Mouse (Mus musculus): ENCODE results near the gene BC030867.
"Not testable (repeated sequence)": the region's sequence is repeated elsewhere in the genome, so short reads cannot be mapped to it uniquely, and the experiment has no call there.

The BC030867 gene

GRCm38 (mm10) chr11:102249351-102250090 is 839 bp downstream of the BC030867 start:
- DNase-seq (ENCODE audit: extremely low spot score, low read depth, low spot score): no peak

DNA sequence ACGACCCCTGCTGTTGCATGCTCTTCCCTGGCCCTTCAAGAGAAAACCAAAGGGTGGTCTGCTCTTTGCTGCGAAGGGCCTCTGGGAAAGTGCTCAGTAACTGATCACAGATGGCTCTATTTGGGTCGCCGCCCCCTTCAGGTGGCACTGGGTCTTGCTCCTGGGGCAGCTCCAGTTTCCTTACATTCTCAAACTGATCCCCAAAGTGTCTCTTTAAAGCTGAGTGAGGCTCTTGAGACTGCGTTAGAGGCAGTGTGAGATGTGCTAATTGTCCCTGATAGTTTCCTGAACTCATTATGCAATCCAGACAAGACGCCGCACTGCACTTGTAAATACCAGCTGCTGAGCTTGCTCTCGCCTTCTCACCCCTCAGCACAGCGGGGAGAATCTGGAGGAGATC is 8.8 kb downstream of the BC030867 start:
- DNase-seq (ENCODE audit: extremely low spot score, low read depth, low spot score): no peak

GRCm38 (mm10) chr11:102258095-102258494 is 9.4 kb downstream of the BC030867 start:
- no peak for DNase-seq (ENCODE audit: extremely low spot score, low read depth, low spot score)

DNA sequence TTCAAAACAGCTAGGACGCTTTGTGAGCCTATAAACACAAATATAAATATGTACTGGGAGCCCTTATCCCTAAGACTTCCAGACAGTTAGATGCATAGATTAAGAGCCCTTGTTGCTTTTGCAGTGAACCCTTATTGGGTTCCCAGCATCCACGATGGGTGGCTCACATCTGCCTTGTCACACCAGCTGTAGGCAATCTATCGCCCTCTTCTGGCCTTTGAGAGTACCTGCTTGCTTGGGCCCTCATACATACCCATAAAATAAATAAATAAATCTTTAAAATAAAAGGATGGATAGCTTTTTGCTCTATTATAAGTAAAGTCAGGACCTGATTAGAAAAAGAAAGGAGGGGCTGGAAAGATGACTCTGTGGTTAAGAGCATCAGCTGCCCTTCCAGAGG is 9.8 kb downstream of the BC030867 start:
- DNase-seq (ENCODE audit: extremely low spot score, low read depth, low spot score): no peak

DNA sequence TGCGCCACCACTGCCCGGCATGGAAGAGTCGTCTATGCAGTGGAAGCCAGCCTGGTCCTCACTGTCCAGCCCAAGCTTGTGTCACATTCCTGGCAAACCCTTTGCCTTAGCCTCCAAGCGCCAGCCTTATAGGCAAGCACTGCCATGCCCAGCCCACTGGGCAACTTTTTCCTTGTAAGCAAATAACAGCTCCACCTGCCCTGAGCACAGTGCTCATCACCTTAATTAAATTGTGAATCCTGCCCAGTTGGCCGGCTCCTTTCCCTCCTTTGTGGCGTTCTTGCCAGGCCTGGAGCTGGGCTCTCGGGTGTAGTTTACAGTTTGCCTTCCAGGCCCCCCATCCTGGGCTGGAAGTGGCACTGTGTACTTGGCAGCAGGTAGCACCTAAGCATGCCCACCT is 14.5 kb downstream of the BC030867 start:
- no peak for DNase-seq (ENCODE audit: extremely low spot score, low read depth, low spot score)

- DNase-seq (ENCODE audit: extremely low spot score, low read depth, low spot score): no peak
Observed at GRCm38 (mm10) chr11:102265816-102266215, 17.1 kb downstream of the BC030867 start.

GRCm38 (mm10) chr11:102266631-102267355 is 18.1 kb downstream of the BC030867 start:
- no peak for DNase-seq (ENCODE audit: extremely low spot score, low read depth, low spot score)

GRCm38 (mm10) chr11:102267480-102267879 is 18.8 kb downstream of the BC030867 start:
- DNase-seq (ENCODE audit: extremely low spot score, low read depth, low spot score): no peak

GRCm38 (mm10) chr11:102268520-102269244 is 20.0 kb downstream of the BC030867 start, which contains the start of gene Asb16:
TSS of gene Asb16 (plus strand) at chr11:102268743.
- DNase-seq (ENCODE audit: extremely low spot score, low read depth, low spot score): no peak

- no peak for DNase-seq (ENCODE audit: extremely low spot score, low read depth, low spot score)
Observed at GRCm38 (mm10) chr11:102276411-102276915, 27.8 kb downstream of the BC030867 start.

DNA sequence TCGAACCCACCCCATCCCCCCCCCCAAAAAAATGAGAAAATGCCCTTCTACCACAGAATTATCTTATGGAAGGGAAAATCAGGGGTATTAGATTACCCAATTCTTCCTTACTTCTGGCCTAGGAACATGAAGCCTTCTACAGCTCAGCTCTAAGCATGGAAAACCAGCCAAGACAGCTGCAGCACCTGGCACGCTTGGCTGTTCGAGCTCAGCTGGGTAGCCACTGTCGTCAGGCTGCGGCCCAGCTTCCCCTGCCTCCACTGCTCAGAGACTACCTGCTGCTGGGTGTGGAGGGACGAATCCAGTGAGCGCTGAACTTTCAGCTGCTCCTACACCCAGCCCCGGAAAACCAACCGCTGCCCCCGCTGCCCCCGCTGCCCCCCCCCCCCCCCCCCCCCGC is 29.1 kb downstream of the BC030867 start:
- DNase-seq (ENCODE audit: extremely low spot score, low read depth, low spot score): no peak

GRCm38 (mm10) chr11:102279595-102279994 is 30.9 kb downstream of the BC030867 start:
- DNase-seq (ENCODE audit: extremely low spot score, low read depth, low spot score): no peak

- not testable (repeated sequence) for DNase-seq (ENCODE audit: extremely low spot score, low read depth, low spot score)
Observed at GRCm38 (mm10) chr11:102280267-102280666, 31.6 kb downstream of the BC030867 start.

DNA sequence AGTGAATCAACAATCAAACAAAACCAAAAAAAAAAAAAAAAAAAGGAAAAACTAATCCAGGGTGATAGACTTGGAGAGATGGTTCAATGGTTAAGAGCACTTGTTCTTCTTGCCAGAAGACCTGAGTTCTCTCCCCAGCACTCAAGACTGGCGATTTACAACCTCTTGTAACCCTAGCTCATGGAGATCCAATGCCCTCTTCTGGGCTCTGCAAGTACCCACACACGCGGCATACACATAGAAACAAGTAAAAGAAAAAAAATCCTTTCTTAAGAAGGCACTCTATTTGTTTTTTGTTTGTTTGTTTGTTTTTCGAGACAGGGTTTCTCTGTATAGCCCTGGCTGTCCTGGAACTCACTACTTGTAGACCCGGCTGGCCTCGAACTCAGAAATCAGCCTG is 35.2 kb downstream of the BC030867 start:
- no peak for DNase-seq (ENCODE audit: extremely low spot score, low read depth, low spot score)

GRCm38 (mm10) chr11:102284501-102285094 is 35.9 kb downstream of the BC030867 start, which contains the start of gene Tmub2:
TSS of gene Tmub2 (plus strand) at chr11:102284931.
- DNase-seq (ENCODE audit: extremely low spot score, low read depth, low spot score): peak; percentile 99

GRCm38 (mm10) chr11:102285095-102285834 is 36.6 kb downstream of the BC030867 start:
- no peak for DNase-seq (ENCODE audit: extremely low spot score, low read depth, low spot score)

- no peak for DNase-seq (ENCODE audit: extremely low spot score, low read depth, low spot score)
Observed at GRCm38 (mm10) chr11:102287485-102287884, 38.8 kb downstream of the BC030867 start.

DNA sequence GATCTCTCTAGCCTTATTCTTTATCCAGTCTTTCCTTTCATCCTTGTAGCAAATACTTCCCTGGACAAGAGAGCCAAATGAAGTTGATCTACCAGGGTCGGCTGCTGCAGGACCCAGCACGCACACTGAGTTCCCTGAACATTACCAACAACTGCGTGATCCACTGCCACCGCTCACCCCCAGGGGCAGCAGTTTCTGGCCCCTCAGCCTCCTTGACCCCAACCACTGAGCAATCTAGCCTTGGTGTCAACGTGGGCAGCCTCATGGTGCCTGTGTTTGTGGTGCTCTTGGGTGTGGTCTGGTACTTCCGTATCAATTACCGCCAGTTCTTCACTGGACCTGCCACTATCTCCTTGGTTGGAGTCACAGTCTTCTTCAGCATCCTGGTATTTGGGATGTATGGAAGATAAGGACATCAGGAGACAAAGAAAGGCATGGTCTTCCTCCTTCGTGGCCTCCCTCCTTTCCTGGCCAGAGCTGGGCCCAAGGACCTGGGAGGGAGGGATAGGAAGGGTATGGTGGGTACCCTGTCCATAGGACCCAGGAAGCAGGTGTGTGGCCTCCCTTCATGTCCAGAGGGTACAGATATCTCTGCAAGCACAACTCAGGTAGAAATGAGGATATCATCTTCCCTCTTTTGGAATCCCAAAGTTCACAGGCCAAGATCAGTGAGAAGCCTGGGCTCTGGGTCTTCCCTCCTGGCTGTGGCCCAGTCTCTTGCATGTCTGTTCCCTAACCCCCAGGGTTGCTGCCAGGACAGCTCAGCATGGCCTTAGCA is 39.5 kb downstream of the BC030867 start:
- no peak for DNase-seq (ENCODE audit: extremely low spot score, low read depth, low spot score)

DNA sequence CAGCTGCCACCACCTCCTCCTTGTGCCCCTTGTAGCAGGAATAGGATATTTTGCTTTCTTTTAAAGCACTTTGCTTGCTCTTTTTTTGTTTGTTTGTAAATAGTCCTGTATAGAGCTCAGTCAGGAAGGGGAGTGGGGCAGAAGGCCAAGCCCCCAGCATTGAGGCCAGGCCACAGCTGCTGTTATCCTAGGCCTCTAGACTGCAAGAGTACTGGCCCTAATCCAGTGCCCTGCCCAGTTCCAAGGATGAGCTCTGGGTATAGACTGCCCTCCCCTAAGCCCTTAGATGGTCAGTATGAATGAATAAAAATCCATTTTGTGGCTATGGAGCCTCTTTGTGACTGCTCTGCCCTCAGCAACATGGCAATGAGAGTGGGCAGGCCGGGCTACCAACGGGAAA is 40.2 kb downstream of the BC030867 start:
- no peak for DNase-seq (ENCODE audit: extremely low spot score, low read depth, low spot score)

All from hindlimb bud, embryonic 11.5 days (tissue).